Mouse (Mus musculus) heart, postnatal 0 days (tissue): Measurements from ENCODE around the gene Aes.

Source experiments
- CTCF ChIP-seq: IDR thresholded peaks from 2 replicates; pipeline ENCODE4 v1.5.1; 2016; ENCODE audit warnings: antibody characterized with exemption, control low read depth, low read depth
- EP300 ChIP-seq: IDR thresholded peaks from 2 replicates; pipeline ENCODE4 v1.6.1; 2016; ENCODE audit warnings: antibody characterized with exemption, low read depth

GRCm38 (mm10) chr10:81513798-81514197, 45.5 kb upstream of the Aes start:
- TF ChIP-seq CTCF, result no peak
- TF ChIP-seq EP300, result no peak
